Mouse (Mus musculus) forebrain, embryonic 12.5 days (tissue): ENCODE data around the gene Trio. TPM values are rescaled to one million over a fixed set of nuclear protein-coding genes. Genes with fewer than 3 reads are reported as not detected.

Experiments used
- ATAC-seq: fragments of 200-750 bp; cut with Nextera tagmentation; 2 replicates; pipeline ENCODE4 v1.8.0; 2017; ENCODE audit warnings: moderate TSS enrichment; ENCODE audit not compliant: low FRiP score
- H3K27ac ChIP-seq: fragments of 300-500 bp; sonication (generic); 2 replicates; pipeline ENCODE4 v1.5.1; 2016; ENCODE audit warnings: mild to moderate bottlenecking
- H3K27me3 ChIP-seq: fragments of 300-500 bp; sonication (generic); 2 replicates; pipeline ENCODE4 v1.6.1; 2016; ENCODE audit warnings: mild to moderate bottlenecking
- H3K36me3 ChIP-seq: fragments of 300-500 bp; sonication (generic); replicated peaks from 2 replicates; pipeline ENCODE4 v1.6.1; 2016; ENCODE audit warnings: mild to moderate bottlenecking
- H3K4me1 ChIP-seq: fragments of 300-500 bp; sonication (generic); 2 replicates; pipeline ENCODE4 v1.6.1; 2016
- H3K4me2 ChIP-seq: fragments of 300-500 bp; sonication (generic); 2 replicates; pipeline ENCODE4 v1.6.1; 2016; ENCODE audit warnings: mild to moderate bottlenecking, moderate library complexity
- H3K4me3 ChIP-seq: fragments of 300-500 bp; sonication (generic); replicated peaks from 2 replicates; pipeline ENCODE4 v1.5.1; 2016; ENCODE audit warnings: mild to moderate bottlenecking
- H3K9ac ChIP-seq: fragments of 300-500 bp; sonication (generic); 2 replicates; pipeline ENCODE4 v1.6.1; 2016; ENCODE audit warnings: mild to moderate bottlenecking
- H3K9me3 ChIP-seq: fragments of 300-500 bp; sonication (generic); 2 replicates; pipeline ENCODE4 v1.6.1; 2016
- WGBS: fragments of 180-500 bp; shearing (Covaris S2); methylation state at CpG from one replicate; pipeline ENCODE4 v1.1.7; 2016; 5-methylcytosine and 5-hydroxymethylcytosine counted together
- polyA plus RNA-seq: library from polyadenylated mRNA; unstranded; fragments of >200 nt; fragmentation: Nextera tagmentation; extraction: Ambion mirVana; gene quantifications from 2 replicates; pipeline ENCODE4 v1.2.1, GENCODE M21; 2016

Trio gene
- polyA plus RNA-seq, 1 experiment from 2014 or later = 46.1 TPM

GRCm38 (mm10) chr15:27984881-27985280 is 40.8 kb downstream of the Trio start:
- H3K27ac ChIP-seq = no peak overlapping the region
- no peak for ATAC-seq
- WGBS = 87% methylated on average over 2 of the region's 2 CpGs
- no peaks in the 10 kb centered on the region for H3K36me3 ChIP-seq
- H3K4me3 ChIP-seq = no peak overlapping the region
- H3K27me3 ChIP-seq = no peaks in the 10 kb centered on the region
- no peak overlapping the region for H3K4me2 ChIP-seq
- peaks cover 42% of the 10 kb centered on the region for H3K4me1 ChIP-seq
- H3K9ac ChIP-seq = no peak overlapping the region
- H3K9me3 ChIP-seq = no peaks in the 10 kb centered on the region

- no peak overlapping the region for H3K4me3 ChIP-seq
- H3K4me2 ChIP-seq = no peak overlapping the region
- ATAC-seq = no peak
- 75% methylated on average over 13 of the region's 13 CpGs for WGBS
- no peak overlapping the region for H3K27ac ChIP-seq
- no peaks in the 10 kb centered on the region for H3K27me3 ChIP-seq
- H3K36me3 ChIP-seq = no peaks in the 10 kb centered on the region
- peaks cover 28% of the 10 kb centered on the region for H3K4me1 ChIP-seq
- H3K9me3 ChIP-seq = no peaks in the 10 kb centered on the region
- no peak overlapping the region for H3K9ac ChIP-seq
These were observed 43.7 kb downstream of the Trio start for GRCm38 (mm10) chr15:27981764-27982500.

- no peak for ATAC-seq
- WGBS = 70% methylated on average over 3 of the region's 3 CpGs
- no peaks in the 10 kb centered on the region for H3K9me3 ChIP-seq
- H3K27ac ChIP-seq = no peak overlapping the region
- no peak overlapping the region for H3K4me3 ChIP-seq
- H3K36me3 ChIP-seq = no peaks in the 10 kb centered on the region
- peaks cover 26% of the 10 kb centered on the region for H3K4me1 ChIP-seq
- H3K27me3 ChIP-seq = no peaks in the 10 kb centered on the region
- no peak overlapping the region for H3K9ac ChIP-seq
- no peak overlapping the region for H3K4me2 ChIP-seq
These were observed 44.4 kb downstream of the Trio start for GRCm38 (mm10) chr15:27981258-27981657.

GRCm38 (mm10) chr15:27980436-27980835 is 45.2 kb downstream of the Trio start:
- Histone ChIP-seq H3K27ac (no peak overlapping the region), H3K4me1 (peaks cover 26% of the 10 kb centered on the region), H3K36me3 (no peaks in the 10 kb centered on the region), H3K9ac (no peak overlapping the region), H3K4me2 (no peak overlapping the region), H3K27me3 (no peaks in the 10 kb centered on the region), H3K4me3 (no peak overlapping the region), H3K9me3 (no peaks in the 10 kb centered on the region)
- ATAC-seq = no peak
- 91% methylated on average over 13 of the region's 13 CpGs for WGBS

- WGBS = 88% methylated on average over 4 of the region's 4 CpGs
- H3K9me3 ChIP-seq = no peaks in the 10 kb centered on the region
- no peak overlapping the region for H3K9ac ChIP-seq
- no peaks in the 10 kb centered on the region for H3K27me3 ChIP-seq
- no peak for ATAC-seq
- no peak overlapping the region for H3K27ac ChIP-seq
- no peak overlapping the region for H3K4me3 ChIP-seq
- H3K4me2 ChIP-seq = no peak overlapping the region
- no peaks in the 10 kb centered on the region for H3K36me3 ChIP-seq
- H3K4me1 ChIP-seq = peaks cover 21% of the 10 kb centered on the region
These were observed 48.7 kb downstream of the Trio start for GRCm38 (mm10) chr15:27976950-27977349.

GRCm38 (mm10) chr15:27976366-27976765 is 49.3 kb downstream of the Trio start:
- Histone ChIP-seq H3K4me2 (no peak overlapping the region), H3K27ac (no peak overlapping the region), H3K36me3 (no peaks in the 10 kb centered on the region), H3K9me3 (no peaks in the 10 kb centered on the region), H3K27me3 (no peaks in the 10 kb centered on the region), H3K4me1 (peaks cover 15% of the 10 kb centered on the region; the same call in 1 of the 2 replicates), H3K9ac (no peak overlapping the region), H3K4me3 (no peak overlapping the region)
- no peak for ATAC-seq

- Histone ChIP-seq H3K36me3 (no peaks in the 10 kb centered on the region), H3K4me3 (no peak overlapping the region), H3K4me1 (peaks cover 10% of the 10 kb centered on the region; the same call in 1 of the 2 replicates), H3K27ac (no peak overlapping the region), H3K27me3 (no peaks in the 10 kb centered on the region), H3K4me2 (no peak overlapping the region), H3K9ac (no peak overlapping the region), H3K9me3 (no peaks in the 10 kb centered on the region)
- no peak for ATAC-seq
- 91% methylated on average over 8 of the region's 8 CpGs for WGBS
These were observed 51.0 kb downstream of the Trio start for GRCm38 (mm10) chr15:27974637-27975036.

GRCm38 (mm10) chr15:27968183-27968582 is 57.5 kb downstream of the Trio start:
- WGBS = 78% methylated on average over 8 of the region's 8 CpGs
- no peak overlapping the region for H3K9ac ChIP-seq
- H3K36me3 ChIP-seq = no peaks in the 10 kb centered on the region
- H3K4me1 ChIP-seq = peaks cover 33% of the 10 kb centered on the region
- H3K4me3 ChIP-seq = no peak overlapping the region
- no peak for ATAC-seq
- no peaks in the 10 kb centered on the region for H3K9me3 ChIP-seq
- no peak overlapping the region for H3K4me2 ChIP-seq
- no peaks in the 10 kb centered on the region for H3K27me3 ChIP-seq
- H3K27ac ChIP-seq = no peak overlapping the region

- no peaks in the 10 kb centered on the region for H3K36me3 ChIP-seq
- H3K27ac ChIP-seq = no peak overlapping the region
- H3K4me3 ChIP-seq = no peak overlapping the region
- 70% methylated on average over 14 of the region's 14 CpGs for WGBS
- H3K4me2 ChIP-seq = no peak overlapping the region
- H3K9me3 ChIP-seq = no peaks in the 10 kb centered on the region
- peaks cover 42% of the 10 kb centered on the region for H3K4me1 ChIP-seq
- no peak for ATAC-seq
- H3K9ac ChIP-seq = no peak overlapping the region
- no peaks in the 10 kb centered on the region for H3K27me3 ChIP-seq
These were observed 58.3 kb downstream of the Trio start for GRCm38 (mm10) chr15:27967128-27967876.

GRCm38 (mm10) chr15:27964877-27965276 is 60.8 kb downstream of the Trio start:
- Histone ChIP-seq H3K4me2 (no peak overlapping the region), H3K4me1 (peaks cover 65% of the 10 kb centered on the region), H3K27ac (no peak overlapping the region), H3K9ac (no peak overlapping the region), H3K4me3 (no peak overlapping the region), H3K36me3 (no peaks in the 10 kb centered on the region), H3K27me3 (no peaks in the 10 kb centered on the region), H3K9me3 (no peaks in the 10 kb centered on the region)
- ATAC-seq = no peak
- WGBS = 79% methylated on average over 6 of the region's 6 CpGs

- Histone ChIP-seq H3K36me3 (no peaks in the 10 kb centered on the region), H3K9me3 (no peaks in the 10 kb centered on the region), H3K27ac (no peak overlapping the region), H3K4me3 (no peak overlapping the region), H3K27me3 (no peaks in the 10 kb centered on the region), H3K4me1 (peaks cover 69% of the 10 kb centered on the region), H3K9ac (no peak overlapping the region), H3K4me2 (no peak overlapping the region)
- 86% methylated on average over 2 of the region's 2 CpGs for WGBS
- ATAC-seq = no peak
These were observed 62.1 kb downstream of the Trio start for GRCm38 (mm10) chr15:27963506-27963905.

- no peak overlapping the region for H3K4me2 ChIP-seq
- H3K27ac ChIP-seq = no peak overlapping the region
- 78% methylated on average over 9 of the region's 9 CpGs for WGBS
- peaks cover 71% of the 10 kb centered on the region for H3K4me1 ChIP-seq
- H3K4me3 ChIP-seq = no peak overlapping the region
- no peaks in the 10 kb centered on the region for H3K27me3 ChIP-seq
- no peaks in the 10 kb centered on the region for H3K9me3 ChIP-seq
- no peak for ATAC-seq
- no peaks in the 10 kb centered on the region for H3K36me3 ChIP-seq
- no peak overlapping the region for H3K9ac ChIP-seq
These were observed 65.0 kb downstream of the Trio start for GRCm38 (mm10) chr15:27960642-27961041.

GRCm38 (mm10) chr15:27957867-27958266 is 67.8 kb downstream of the Trio start:
- WGBS = 82% methylated on average over 9 of the region's 9 CpGs
- Histone ChIP-seq H3K27ac (no peak overlapping the region), H3K4me3 (no peak overlapping the region), H3K9me3 (no peaks in the 10 kb centered on the region), H3K9ac (no peak overlapping the region), H3K36me3 (no peaks in the 10 kb centered on the region), H3K4me1 (peaks cover 74% of the 10 kb centered on the region), H3K4me2 (no peak overlapping the region), H3K27me3 (no peaks in the 10 kb centered on the region)
- ATAC-seq = 0 out of 2 replicates have a peak, but pooled peaks have one; percentile 36
